Mouse (Mus musculus): ENCODE data around the gene Gm20481. TPM values are rescaled to one million over a fixed set of nuclear protein-coding genes. Genes with fewer than 3 reads are reported as not detected.
A peak's percentile ranks its signal among the peaks of the same experiment; 100 is the strongest.
"Not testable (repeated sequence)": the region's sequence is repeated elsewhere in the genome, so short reads cannot be mapped to it uniquely, and the experiment has no call there.

The Gm20481 gene
- polyA plus RNA-seq, 1 experiment from 2014 or later: not detected

DNA sequence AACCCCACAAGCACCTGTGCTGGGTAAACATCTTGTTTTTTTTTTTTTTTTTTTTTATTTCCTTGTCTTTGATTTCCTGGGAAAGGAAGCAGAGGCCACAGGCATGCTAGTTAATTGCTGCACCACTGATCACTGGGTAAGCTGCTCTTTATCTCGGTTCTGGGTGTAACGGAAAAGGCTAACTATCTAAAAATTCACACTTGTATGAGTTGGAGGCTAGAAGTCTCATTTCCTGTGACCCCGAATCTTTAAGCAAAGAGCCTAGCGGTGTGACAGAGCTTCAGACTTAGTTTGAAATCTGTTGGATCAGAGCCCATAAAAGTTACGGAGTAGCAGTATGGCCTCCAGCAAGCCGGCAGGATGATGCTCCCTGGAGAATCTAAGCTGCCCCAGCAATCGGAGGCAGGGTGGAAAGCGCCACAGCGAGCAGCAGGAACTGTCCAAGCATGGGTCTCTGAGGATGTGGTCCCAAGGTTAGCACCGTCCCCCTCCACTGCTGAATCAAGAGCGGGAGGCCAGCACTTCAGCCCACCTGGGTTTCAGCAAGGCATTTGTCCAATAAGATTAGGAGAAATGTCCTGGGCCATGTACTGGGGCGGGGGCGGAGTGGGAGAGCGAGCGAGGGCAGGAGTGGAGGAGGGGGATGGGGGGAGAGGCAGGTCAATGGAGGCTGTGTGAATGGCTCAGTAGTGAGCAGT is 28.2 kb upstream of the Gm20481 start:
- H3K9ac ChIP-seq (replicated peaks): 0 out of 2 replicates have a peak overlapping the region, but pooled peaks have one; percentile 17
- 5% methylated on average over 15 of the region's 15 CpGs for WGBS
- H3K4me1 ChIP-seq: 0 out of 2 replicates have a peak, but pooled peaks cover 4% of the 10 kb centered on the region
- no peaks in the 10 kb centered on the region for H3K9me3 ChIP-seq
- H3K27me3 ChIP-seq: no peaks in the 10 kb centered on the region
- H3K4me2 ChIP-seq (replicated peaks): peak overlapping the region; percentile 37
- H3K27ac ChIP-seq (replicated peaks): no peak overlapping the region
- ATAC-seq (replicated peaks): no peak
- no peaks in the 10 kb centered on the region for H3K36me3 ChIP-seq
- peak overlapping the region; percentile 14; the same call in 1 of the 2 replicates for H3K4me3 ChIP-seq

DNA sequence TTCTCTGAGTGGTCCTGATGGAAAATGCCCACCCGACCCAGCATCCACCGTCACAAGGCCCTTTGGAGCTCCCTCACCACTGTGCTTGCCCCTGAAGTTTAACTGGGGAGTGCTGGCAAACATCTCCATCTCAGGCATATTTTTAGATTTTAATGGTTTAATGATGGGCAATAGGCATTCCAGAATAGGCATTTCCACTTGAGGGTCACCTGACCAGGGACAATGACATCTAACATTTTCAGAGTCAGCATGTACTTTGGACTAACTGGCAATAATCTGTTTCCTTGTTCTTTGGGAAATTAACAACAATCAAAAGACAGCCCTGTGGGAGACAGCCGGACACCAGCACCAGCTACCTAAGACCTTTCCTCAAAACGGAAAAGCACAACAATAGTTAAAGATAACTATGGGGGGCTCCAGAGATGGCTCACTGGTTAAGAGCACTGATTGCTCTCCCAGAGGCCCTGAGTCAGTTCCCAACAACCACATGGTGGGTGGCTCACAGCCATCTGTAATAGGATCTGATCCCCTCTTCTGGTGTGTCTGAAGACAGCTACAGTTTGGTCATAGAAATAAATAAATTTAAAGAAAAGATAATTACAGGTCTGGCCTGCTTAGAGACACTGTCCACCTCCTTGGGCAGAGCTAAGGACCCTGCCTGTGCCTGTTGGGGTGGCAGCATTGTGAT is 26.4 kb upstream of the Gm20481 start:
- Histone ChIP-seq H3K27me3 (no peaks in the 10 kb centered on the region), H3K27ac (replicated peaks) (no peak overlapping the region), H3K9ac (replicated peaks) (no peak overlapping the region), H3K4me2 (replicated peaks) (no peak overlapping the region), H3K9me3 (no peaks in the 10 kb centered on the region), H3K4me1 (0 out of 2 replicates have a peak, but pooled peaks cover 4% of the 10 kb centered on the region), H3K36me3 (no peaks in the 10 kb centered on the region), H3K4me3 (no peak overlapping the region)
- ATAC-seq (replicated peaks): no peak
- 86% methylated on average over 4 of the region's 4 CpGs for WGBS

DNA sequence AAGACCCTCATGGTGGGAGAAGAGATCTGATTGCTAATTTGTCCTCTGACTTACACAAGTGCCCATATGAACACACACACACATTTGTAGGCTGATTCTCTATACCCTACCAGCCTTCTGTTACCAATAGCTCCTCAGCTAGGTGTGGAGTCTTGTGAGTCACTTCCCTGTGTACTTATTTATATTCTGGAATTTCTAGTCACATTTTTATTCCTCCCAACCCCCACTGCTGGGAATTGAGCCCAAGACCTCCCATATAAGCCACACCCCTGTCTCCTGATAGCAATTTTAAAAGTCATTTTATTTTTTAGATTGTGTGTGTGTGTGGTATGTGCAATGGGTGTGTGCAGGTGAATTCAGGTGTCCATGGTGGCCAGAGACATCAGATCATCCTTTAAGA is 25.4 kb upstream of the Gm20481 start:
- H3K4me3 ChIP-seq: no peak overlapping the region

DNA sequence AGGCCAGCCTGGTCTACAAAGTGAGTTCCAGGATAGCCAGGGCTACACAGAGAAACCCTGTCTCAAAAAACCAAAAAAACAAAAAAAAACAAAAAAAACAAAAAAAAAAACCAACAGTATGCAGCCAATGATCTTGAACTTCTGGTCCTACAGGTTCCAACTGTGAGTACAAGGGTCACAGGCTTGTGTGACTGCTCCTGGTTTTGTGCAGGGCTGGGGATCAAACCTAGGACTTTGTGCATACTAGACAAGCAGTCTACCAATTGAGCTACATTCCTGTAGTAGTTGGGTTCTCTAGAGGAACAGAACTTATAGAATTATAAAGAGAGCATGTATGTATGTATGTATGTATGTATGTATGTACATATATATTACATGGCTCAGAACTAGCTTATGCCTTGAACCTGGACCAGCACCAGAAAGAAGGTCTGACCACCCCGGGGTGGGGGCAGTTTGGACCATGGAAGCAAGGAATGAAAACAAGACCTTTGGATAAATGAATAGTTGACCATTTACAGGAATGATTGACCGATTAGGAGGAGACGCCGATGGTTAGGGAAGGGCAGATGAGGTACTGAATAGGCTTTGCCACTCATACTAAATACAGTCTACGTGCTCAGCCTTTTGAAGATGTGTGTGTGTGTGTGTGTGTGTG is 23.1 kb upstream of the Gm20481 start:
- 89% methylated on average over 5 of the region's 5 CpGs for WGBS
- Histone ChIP-seq H3K4me2 (replicated peaks) (no peak overlapping the region), H3K27ac (replicated peaks) (no peak overlapping the region)

More for the DNA sequence above, 25.4 kb upstream of the Gm20481 start:
- Histone ChIP-seq H3K27ac (replicated peaks) (no peak overlapping the region), H3K9ac (replicated peaks) (no peak overlapping the region), H3K36me3 (peaks cover under 1% of the 10 kb centered on the region; the same call in 1 of the 2 replicates), H3K9me3 (no peaks in the 10 kb centered on the region), H3K4me1 (0 out of 2 replicates have a peak, but pooled peaks cover 4% of the 10 kb centered on the region), H3K27me3 (no peaks in the 10 kb centered on the region), H3K4me2 (replicated peaks) (no peak overlapping the region)
- ATAC-seq (replicated peaks): no peak

DNA sequence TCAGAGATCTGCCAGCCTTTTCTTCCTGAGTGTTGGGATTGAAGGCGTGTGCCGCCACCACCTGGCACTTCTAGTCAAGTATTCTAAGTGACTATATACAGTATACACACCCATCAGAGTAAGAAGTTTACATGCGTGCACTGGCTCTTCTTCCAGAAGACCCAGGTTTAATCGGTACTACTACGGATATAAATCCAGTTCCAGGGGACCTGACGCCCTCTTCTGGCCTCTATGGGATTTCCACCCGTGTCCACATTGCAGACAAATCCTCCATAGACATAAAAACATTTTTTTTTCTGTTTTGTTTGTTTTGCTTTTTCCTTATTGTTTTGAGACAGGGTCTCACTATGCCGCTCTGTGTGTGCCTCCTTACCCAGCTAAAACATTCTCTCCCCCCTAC is 22.1 kb upstream of the Gm20481 start:
- Histone ChIP-seq H3K27me3 (no peaks in the 10 kb centered on the region), H3K27ac (replicated peaks) (no peak overlapping the region), H3K4me2 (replicated peaks) (no peak overlapping the region), H3K4me1 (peaks cover 20% of the 10 kb centered on the region), H3K9ac (replicated peaks) (no peak overlapping the region), H3K36me3 (peaks cover 15% of the 10 kb centered on the region), H3K4me3 (no peak overlapping the region), H3K9me3 (no peaks in the 10 kb centered on the region)
- WGBS: 20% methylated on average over 8 of the region's 8 CpGs
- ATAC-seq (replicated peaks): no peak

More for the DNA sequence above, 23.1 kb upstream of the Gm20481 start:
- no peak overlapping the region for H3K9ac ChIP-seq (replicated peaks)
- H3K4me3 ChIP-seq: no peak overlapping the region
- no peaks in the 10 kb centered on the region for H3K27me3 ChIP-seq
- H3K9me3 ChIP-seq: no peaks in the 10 kb centered on the region
- peaks cover 23% of the 10 kb centered on the region for H3K4me1 ChIP-seq
- no peak for ATAC-seq (replicated peaks)
- H3K36me3 ChIP-seq: peaks cover 15% of the 10 kb centered on the region

DNA sequence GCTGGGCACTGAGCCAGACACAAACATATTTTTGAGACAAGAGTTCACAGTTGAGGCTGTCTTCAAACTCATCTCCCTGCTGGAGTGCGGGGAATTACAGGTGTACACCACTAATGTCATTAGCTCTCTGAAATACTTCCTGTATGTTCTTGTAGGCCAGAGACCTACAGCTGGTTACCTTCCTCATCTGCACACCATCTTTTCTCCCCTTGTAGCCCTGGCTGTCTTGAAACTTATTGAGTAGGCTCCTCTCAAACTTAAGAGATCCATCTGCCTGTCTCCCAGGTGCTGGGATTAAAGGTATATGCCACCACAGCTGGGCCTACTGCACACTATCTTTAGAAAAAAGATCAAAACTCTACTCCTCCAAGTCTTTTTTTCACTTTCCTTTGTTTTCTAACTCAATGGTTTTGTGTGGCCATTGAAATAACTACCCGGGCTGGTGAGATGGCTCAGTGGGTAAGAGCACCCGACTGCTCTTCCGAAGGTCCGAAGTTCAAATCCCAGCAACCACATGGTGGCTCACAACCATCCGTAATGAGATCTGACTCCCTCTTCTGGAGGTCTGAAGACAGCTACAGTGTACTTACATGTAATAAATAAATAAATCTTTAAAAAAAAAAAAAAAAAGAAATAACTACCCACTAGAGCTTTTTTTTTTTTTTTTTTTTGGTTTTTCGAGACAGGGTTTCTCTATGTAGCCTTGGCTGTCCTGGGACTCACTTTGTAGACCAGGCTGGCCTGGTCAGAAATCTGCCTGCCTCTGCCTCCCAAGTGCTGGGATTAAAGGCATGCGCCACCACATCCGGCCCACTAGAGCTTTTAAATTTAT is 20.8 kb upstream of the Gm20481 start:
- Histone ChIP-seq H3K36me3 (peaks cover 15% of the 10 kb centered on the region), H3K4me1 (peaks cover 20% of the 10 kb centered on the region)
- not testable (repeated sequence) for ATAC-seq (replicated peaks); H3K27me3 ChIP-seq; H3K4me3 ChIP-seq; H3K9me3 ChIP-seq; H3K9ac ChIP-seq (replicated peaks); H3K4me2 ChIP-seq (replicated peaks); H3K27ac ChIP-seq (replicated peaks)
- 60% methylated on average over 9 of the region's 9 CpGs for WGBS

DNA sequence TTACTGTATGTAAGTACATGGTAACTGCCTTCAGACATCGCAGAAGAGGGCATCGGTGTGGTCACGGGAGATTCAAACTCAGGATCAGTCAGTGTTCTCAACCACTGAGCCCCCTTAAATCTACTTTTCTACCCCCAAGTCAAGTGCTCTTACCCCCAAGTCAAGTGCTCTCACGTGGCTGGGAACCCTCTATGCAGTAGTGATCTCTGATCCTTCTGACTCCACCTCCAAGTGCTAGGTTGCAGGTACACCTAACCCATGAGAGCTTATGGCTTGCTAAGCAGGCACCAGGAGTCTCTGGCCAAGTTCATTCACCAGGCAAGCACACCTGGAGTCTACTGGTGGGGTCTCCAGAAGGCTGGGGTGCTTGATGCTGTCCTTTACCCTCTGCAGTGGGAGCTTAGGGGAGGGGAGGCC is 20.2 kb upstream of the Gm20481 start:
- Histone ChIP-seq H3K4me1 (peaks cover 20% of the 10 kb centered on the region), H3K9me3 (no peaks in the 10 kb centered on the region), H3K4me3 (0 out of 2 replicates have a peak overlapping the region, but pooled peaks have one; percentile 1), H3K27me3 (no peaks in the 10 kb centered on the region), H3K9ac (replicated peaks) (no peak overlapping the region), H3K36me3 (peaks cover 15% of the 10 kb centered on the region), H3K27ac (replicated peaks) (0 out of 2 replicates have a peak overlapping the region, but pooled peaks have one; percentile 11), H3K4me2 (replicated peaks) (no peak overlapping the region)
- 0 out of 2 replicates have a peak, but pooled peaks have one; percentile 4 for ATAC-seq (replicated peaks)
- 33% methylated on average over 4 of the region's 4 CpGs for WGBS

DNA sequence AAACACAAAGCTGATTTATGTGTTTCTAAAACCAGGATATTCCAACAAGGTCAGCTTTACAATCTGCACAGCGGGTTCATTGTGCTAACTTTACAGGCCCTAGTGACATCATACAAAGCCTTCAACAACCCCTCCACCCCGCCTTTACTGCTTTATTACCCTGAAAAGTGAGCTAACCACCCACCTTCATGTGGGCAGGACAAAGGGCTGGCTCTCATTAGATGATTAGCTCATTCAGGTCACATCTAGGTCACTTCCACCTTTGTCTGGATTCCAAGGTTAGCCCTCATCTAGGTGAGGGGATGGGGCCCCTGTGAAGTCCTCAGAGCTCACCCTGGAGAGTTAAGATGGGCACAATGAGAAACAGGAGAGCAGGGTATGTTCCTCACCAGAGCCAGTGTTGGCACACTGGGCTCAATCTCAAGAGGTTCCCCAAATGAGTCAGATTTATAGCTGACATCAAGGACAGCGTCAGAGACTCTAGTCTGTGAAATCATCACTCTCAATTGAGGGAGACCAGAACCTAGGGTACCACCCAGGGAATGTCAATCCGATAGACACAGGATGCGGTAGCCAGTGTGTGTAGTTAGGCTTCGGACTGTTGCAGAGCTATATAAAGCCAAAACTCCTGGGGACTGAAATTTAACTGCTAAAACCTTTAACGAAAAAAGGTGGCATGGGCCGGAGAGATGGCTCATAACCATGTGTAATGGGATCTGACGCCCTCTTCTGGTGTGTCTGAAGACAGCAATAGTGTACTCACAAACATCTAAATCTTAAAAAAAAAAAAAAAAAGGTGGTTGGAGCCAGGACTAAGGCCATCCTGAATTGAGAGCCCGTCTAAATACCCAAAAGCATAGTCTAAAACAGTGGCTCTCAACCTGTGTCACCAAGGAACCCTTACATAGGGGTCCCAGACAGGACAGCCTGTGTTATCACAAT is 18.9 kb upstream of the Gm20481 start:
- H3K9me3 ChIP-seq: no peaks in the 10 kb centered on the region
- WGBS: 20% methylated on average over 10 of the region's 10 CpGs
- H3K4me1 ChIP-seq: peaks cover 20% of the 10 kb centered on the region
- ATAC-seq (replicated peaks): no peak
- peaks cover 11% of the 10 kb centered on the region for H3K27me3 ChIP-seq
- peaks cover 15% of the 10 kb centered on the region for H3K36me3 ChIP-seq
- peak overlapping the region; percentile 96 for H3K9ac ChIP-seq (replicated peaks)
- peak overlapping the region; percentile 84 for H3K4me3 ChIP-seq
- H3K4me2 ChIP-seq (replicated peaks): peak overlapping the region; percentile 91
- peak overlapping the region; percentile 89 for H3K27ac ChIP-seq (replicated peaks)

DNA sequence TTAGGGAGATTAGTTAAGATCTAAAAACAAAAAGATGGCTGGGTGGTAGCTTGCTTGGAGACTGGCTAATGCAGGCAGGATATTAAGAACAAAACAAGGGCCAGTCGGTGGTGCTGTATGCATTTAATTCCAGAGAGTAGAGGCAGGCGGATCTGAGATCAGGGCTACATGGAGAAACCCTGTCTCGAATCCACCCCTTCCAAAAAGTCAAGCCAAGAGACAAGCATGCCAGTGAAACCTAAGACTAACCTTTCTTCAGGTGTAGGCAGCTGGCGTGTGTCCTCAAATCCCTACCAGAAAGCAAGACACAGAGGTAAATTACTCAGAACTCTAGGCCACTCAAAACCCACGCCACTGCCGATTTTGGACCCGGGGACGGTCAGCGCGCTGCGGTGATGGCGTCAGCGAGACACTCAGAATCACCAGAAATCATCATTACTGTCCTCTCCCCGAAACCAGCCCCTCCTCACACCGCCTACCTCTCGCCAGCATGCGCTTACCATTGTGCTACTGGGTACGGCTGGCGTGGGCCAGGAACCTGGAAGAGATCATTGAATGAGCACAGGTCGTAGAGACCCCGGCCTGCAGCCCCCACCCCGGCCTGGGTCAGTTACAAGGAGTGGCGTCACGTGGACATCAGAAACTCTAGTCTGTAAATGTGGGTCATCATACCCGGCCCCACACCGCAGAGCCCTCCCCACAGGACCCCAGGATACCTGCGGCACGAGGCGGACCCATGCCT is 17.9 kb upstream of the Gm20481 start:
- Histone ChIP-seq H3K9me3 (no peaks in the 10 kb centered on the region), H3K4me1 (peaks cover 20% of the 10 kb centered on the region), H3K27ac (replicated peaks) (peak overlapping the region; percentile 89), H3K4me2 (replicated peaks) (peak overlapping the region; percentile 91), H3K4me3 (peak overlapping the region; percentile 84), H3K9ac (replicated peaks) (peak overlapping the region; percentile 96), H3K27me3 (peaks cover 16% of the 10 kb centered on the region), H3K36me3 (peaks cover 15% of the 10 kb centered on the region)
- under 1% methylated on average over 29 of the region's 29 CpGs for WGBS
- ATAC-seq (replicated peaks): peak; percentile 63

DNA sequence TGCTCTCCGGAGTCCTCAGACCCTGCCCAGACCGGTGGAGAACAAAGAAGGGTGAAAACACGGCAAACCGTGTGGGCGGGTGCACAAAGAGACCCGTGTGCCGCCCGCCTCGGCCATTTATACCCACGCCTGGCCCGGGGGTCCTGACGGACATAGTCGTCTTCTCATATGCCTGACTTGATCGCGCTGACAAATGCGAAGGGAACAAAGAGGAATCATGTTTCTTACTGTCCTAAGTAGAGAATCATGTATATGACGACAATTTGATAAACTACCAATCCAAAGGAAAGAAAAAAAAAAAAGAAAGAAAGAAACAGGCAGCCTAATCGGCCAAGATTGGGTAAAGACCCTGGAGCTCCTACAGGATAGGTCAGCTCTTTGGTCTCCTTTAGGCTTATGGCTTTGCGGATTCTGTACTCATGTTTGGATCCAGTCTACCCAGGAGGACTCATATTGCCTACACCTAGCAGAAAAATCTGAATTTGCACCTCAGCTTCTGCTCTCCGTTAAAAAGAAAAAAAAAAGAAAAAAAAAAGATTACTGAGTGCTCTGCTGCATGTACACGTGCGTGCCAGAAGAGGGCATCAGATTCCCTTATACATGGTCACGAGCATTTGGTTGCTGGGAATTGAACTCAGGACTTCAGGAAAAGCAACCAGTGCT is 17.2 kb upstream of the Gm20481 start:
- Histone ChIP-seq H3K9me3 (no peaks in the 10 kb centered on the region), H3K4me1 (peaks cover 20% of the 10 kb centered on the region), H3K4me2 (replicated peaks) (peak overlapping the region; percentile 91), H3K27me3 (peaks cover 16% of the 10 kb centered on the region), H3K4me3 (peak overlapping the region; percentile 84), H3K27ac (replicated peaks) (peak overlapping the region; percentile 89), H3K36me3 (peaks cover 15% of the 10 kb centered on the region), H3K9ac (replicated peaks) (peak overlapping the region; percentile 96)
- ATAC-seq (replicated peaks): peak; percentile 83
- whole genome bisulfite sequencing: 1% methylated on average over 23 of the region's 23 CpGs
